Mouse (Mus musculus) adrenal gland, postnatal 25 days (tissue): ENCODE results near the gene Zfp655. TPM values are rescaled to one million over a fixed set of nuclear protein-coding genes. Genes with fewer than 3 reads are reported as not detected.
"Not testable (repeated sequence)": the region's sequence is repeated elsewhere in the genome, so short reads cannot be mapped to it uniquely, and the experiment has no call there.

Experiments used
- DNase-seq: peaks from one replicate; pipeline ENCODE4 v3.0.0; 2021; ENCODE audit warnings: mixed read lengths
- long read RNA-seq: library from polyadenylated mRNA; stranded (forward); transcript quantifications from one replicate; pipeline ENCODE4 v2.0.0, GENCODE M21; 2021
- total RNA-seq: library from RNA; stranded (reverse); gene quantifications from 2 replicates; pipeline ENCODE4 v1.2.3, GENCODE M21; 2021

The Zfp655 gene
- 59.8 and 67.4 TPM in 2 replicates for total RNA-seq
- long read RNA-seq, full-length matches to known transcripts: 37 of 48 reads
- long read RNA-seq, partial matches to known transcripts: 5 of 48 reads
- long read RNA-seq, other reads (novel, unspliced or antisense): 6 of 48 reads

- peak; percentile 96 for DNase-seq
These were observed at the start of gene Zfp655 for GRCm38 (mm10) chr5:145231367-145231871. TSS of gene Zfp655 (plus strand) at chr5:145231715.

GRCm38 (mm10) chr5:145185244-145185643 lies 46.3 kb upstream of the Zfp655 start:
- no peak for DNase-seq

GRCm38 (mm10) chr5:145189416-145189815 lies 42.1 kb upstream of the Zfp655 start:
- no peak for DNase-seq

- no peak for DNase-seq
These were observed 41.1 kb upstream of the Zfp655 start for GRCm38 (mm10) chr5:145190373-145190772.

GRCm38 (mm10) chr5:145190875-145191798 lies 40.4 kb upstream of the Zfp655 start:
- DNase-seq: peak; percentile 89

- no peak for DNase-seq
These were observed 39.6 kb upstream of the Zfp655 start, which contains the start of gene Atp5j2 for GRCm38 (mm10) chr5:145191962-145192361. TSS of gene Atp5j2 (minus strand) at chr5:145192062.

- DNase-seq: no peak
These were observed 31.1 kb upstream of the Zfp655 start for GRCm38 (mm10) chr5:145200387-145200786.

- peak; percentile 65 for DNase-seq
These were observed 30.1 kb upstream of the Zfp655 start, which contains the start of gene Zkscan14 for GRCm38 (mm10) chr5:145201321-145201991. TSS of gene Zkscan14 (minus strand) at chr5:145201868.

- DNase-seq: no peak
These were observed 29.1 kb upstream of the Zfp655 start for GRCm38 (mm10) chr5:145202446-145202845.

- peak; percentile 95 for DNase-seq
These were observed 27.4 kb upstream of the Zfp655 start, which contains the start of gene Zkscan5 for GRCm38 (mm10) chr5:145203936-145204691. TSS of gene Zkscan5 (plus strand) at chr5:145204562.

- no peak for DNase-seq
These were observed 26.5 kb upstream of the Zfp655 start for GRCm38 (mm10) chr5:145205041-145205440.

GRCm38 (mm10) chr5:145207385-145207784 lies 24.1 kb upstream of the Zfp655 start:
- no peak for DNase-seq

- DNase-seq: no peak
These were observed 23.6 kb upstream of the Zfp655 start for GRCm38 (mm10) chr5:145207954-145208353.

- not testable (repeated sequence) for DNase-seq
These were observed 23.1 kb upstream of the Zfp655 start for GRCm38 (mm10) chr5:145208391-145208790.

- no peak for DNase-seq
These were observed 20.2 kb upstream of the Zfp655 start for GRCm38 (mm10) chr5:145211340-145211739.

GRCm38 (mm10) chr5:145212216-145212615 lies 19.3 kb upstream of the Zfp655 start:
- DNase-seq: no peak

- DNase-seq: no peak
These were observed 18.0 kb upstream of the Zfp655 start for GRCm38 (mm10) chr5:145213505-145213904.

GRCm38 (mm10) chr5:145214679-145215078 lies 16.8 kb upstream of the Zfp655 start:
- DNase-seq: no peak

- DNase-seq: no peak
These were observed 13.8 kb upstream of the Zfp655 start for GRCm38 (mm10) chr5:145217746-145218145.

- DNase-seq: no peak
These were observed 13.3 kb upstream of the Zfp655 start for GRCm38 (mm10) chr5:145218206-145218605.

- DNase-seq: no peak
These were observed 12.8 kb upstream of the Zfp655 start for GRCm38 (mm10) chr5:145218671-145219070.

GRCm38 (mm10) chr5:145219981-145220380 lies 11.5 kb upstream of the Zfp655 start:
- DNase-seq: no peak
